Mouse (Mus musculus) liver, embryonic 11.5 days (tissue): Measurements from ENCODE around the gene BC004004. TPM values are rescaled to one million over a fixed set of nuclear protein-coding genes. Genes with fewer than 3 reads are reported as not detected.
A peak's percentile ranks its signal among the peaks of the same experiment; 100 is the strongest.

Source experiments
- ATAC-seq: fragments of 200-750 bp; cut with Nextera tagmentation; replicated peaks from 2 replicates; pipeline ENCODE4 v1.8.0; 2017; ENCODE audit warnings: moderate number of reproducible peaks, mild to moderate bottlenecking, moderate TSS enrichment, moderate library complexity; ENCODE audit not compliant: low FRiP score
- DNase-seq: peaks from one replicate; pipeline ENCODE4 v3.0.0-alpha.2; 2017; ENCODE audit warnings: low spot score
- H3K27ac ChIP-seq: fragments of 300-500 bp; sonication (generic); 2 replicates; pipeline ENCODE4 v1.5.1; 2014; ENCODE audit warnings: mild to moderate bottlenecking, low read depth, low read length, control low read depth
- H3K27me3 ChIP-seq: fragments of 300-500 bp; sonication (generic); replicated peaks from 2 replicates; pipeline ENCODE4 v1.6.1; 2014; ENCODE audit warnings: low read length, mixed read lengths; ENCODE audit not compliant: control insufficient read depth, insufficient read depth
- H3K36me3 ChIP-seq: fragments of 300-500 bp; sonication (generic); 2 replicates; pipeline ENCODE4 v1.6.1; 2014; ENCODE audit warnings: mild to moderate bottlenecking, low read length, moderate library complexity, mixed read lengths; ENCODE audit not compliant: control insufficient read depth, insufficient read depth
- H3K4me1 ChIP-seq: fragments of 300-500 bp; sonication (generic); replicated peaks from 2 replicates; pipeline ENCODE4 v1.6.1; 2014; ENCODE audit warnings: low read length, mixed read lengths; ENCODE audit not compliant: control insufficient read depth, insufficient read depth
- H3K4me2 ChIP-seq: fragments of 300-500 bp; sonication (generic); 2 replicates; pipeline ENCODE4 v1.6.1; 2014; ENCODE audit warnings: mild to moderate bottlenecking, control low read depth, moderate library complexity
- H3K4me3 ChIP-seq: fragments of 300-500 bp; sonication (generic); 2 replicates; pipeline ENCODE4 v1.5.1; 2014; ENCODE audit warnings: low read depth, low read length, control low read depth
- H3K9ac ChIP-seq: fragments of 300-500 bp; sonication (generic); 2 replicates; pipeline ENCODE4 v1.6.1; 2014; ENCODE audit warnings: low read depth, low read length, control low read depth
- H3K9me3 ChIP-seq: fragments of 300-500 bp; sonication (generic); 2 replicates; pipeline ENCODE4 v1.6.1; 2016; ENCODE audit warnings: low read length, inconsistent platforms, mixed read lengths; ENCODE audit not compliant: control insufficient read depth
- WGBS: fragments of 180-500 bp; shearing (Covaris S2); extraction: QIAGEN DNeasy Blood & Tissue Kit; methylation state at CpG from one replicate; pipeline ENCODE4 v1.1.7; 2014; 5-methylcytosine and 5-hydroxymethylcytosine counted together
- polyA plus RNA-seq: library from polyadenylated mRNA; unstranded; fragments of >200 nt; fragmentation: Nextera tagmentation; extraction: Ambion mirVana; gene quantifications from 2 replicates; pipeline ENCODE4 v1.2.1, GENCODE M21; 2014

The BC004004 gene
- polyA plus RNA-seq, 1 experiment from 2014 or later = 70.9 TPM

DNA sequence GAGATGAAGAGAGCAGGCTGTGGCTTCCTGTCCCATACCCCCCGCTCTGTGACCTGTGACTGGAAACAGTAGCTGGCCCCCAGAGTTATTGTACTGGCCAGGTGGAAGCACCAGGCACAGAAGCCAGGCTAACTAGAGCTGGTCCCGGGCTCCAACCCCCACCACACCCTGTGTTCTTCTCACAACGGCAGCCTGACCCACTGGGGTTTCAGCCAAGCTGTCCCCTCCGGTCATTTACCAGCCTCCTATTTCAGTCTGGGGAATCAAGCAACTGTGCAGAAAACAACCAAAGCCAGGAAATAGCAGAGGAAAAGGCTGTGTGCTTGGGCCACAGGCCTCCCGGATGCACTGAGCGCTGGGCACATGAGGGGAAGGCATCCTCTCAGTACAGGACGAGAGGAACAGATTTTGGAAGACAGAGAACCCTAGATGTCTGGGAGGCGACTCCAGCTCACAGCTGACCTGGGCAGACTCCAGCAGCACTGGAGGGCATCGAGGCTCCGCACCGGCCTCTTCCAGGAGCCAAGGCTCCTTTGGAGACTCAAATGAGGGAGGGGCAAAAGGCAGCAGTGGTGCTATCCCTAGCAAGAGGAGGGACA lies 70.7 kb downstream of the BC004004 start:
- peak overlapping the region; percentile 45; the same call in 1 of the 2 replicates for H3K27ac ChIP-seq
- no peak for DNase-seq
- H3K9me3 ChIP-seq = no peaks in the 10 kb centered on the region
- H3K4me3 ChIP-seq = no peak overlapping the region
- no peaks in the 10 kb centered on the region for H3K27me3 ChIP-seq
- H3K9ac ChIP-seq = no peak overlapping the region
- 86% methylated on average over 11 of the region's 11 CpGs for WGBS
- no peak overlapping the region for H3K4me2 ChIP-seq
- peaks cover 26% of the 10 kb centered on the region for H3K4me1 ChIP-seq
- ATAC-seq = no peak
- H3K36me3 ChIP-seq = peaks cover 36% of the 10 kb centered on the region; the same call in 1 of the 2 replicates

DNA sequence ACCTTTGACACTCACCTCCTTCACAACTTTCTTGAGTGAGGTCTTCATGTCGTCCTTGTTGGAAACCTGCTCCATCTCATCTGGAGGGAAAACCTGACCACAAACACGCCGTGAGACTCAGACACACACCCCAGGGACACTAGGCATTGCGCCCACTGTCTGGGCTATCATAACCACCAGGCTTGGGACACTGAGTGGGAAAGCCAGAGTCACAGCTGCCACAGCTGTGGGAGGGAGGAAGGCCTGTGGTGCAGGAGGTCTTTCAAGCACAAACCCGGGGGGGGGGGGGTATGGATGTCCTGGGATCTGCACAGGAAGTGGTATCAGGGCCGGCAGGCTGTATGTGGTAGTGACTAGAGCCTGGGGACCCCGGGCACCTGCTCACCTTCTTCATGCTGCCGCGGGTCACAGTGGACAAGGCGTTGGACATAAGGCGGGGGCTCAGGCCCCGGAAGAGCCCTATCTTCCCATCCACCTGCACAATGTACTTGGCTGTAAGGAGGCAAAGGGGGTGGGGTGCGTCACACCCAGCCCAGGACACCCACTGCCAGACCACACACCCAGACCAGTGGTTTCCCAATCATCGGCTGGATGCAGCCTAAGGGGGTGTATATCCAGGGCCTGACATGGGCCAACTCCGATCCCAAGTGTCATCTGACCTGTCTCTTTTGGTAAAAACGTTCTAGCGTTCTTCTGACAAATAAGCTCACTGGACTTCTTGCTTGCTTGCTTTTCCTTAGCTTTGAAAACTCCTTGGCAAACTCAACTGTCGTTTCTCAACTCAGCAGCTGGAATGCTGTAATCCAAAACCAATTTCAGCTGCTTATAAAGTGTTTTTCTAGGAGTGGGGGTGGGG lies 72.0 kb downstream of the BC004004 start:
- 80% methylated on average over 18 of the region's 18 CpGs for WGBS
- DNase-seq = no peak

GRCm38 (mm10) chr17:29341591-29342003 lies 73.0 kb downstream of the BC004004 start:
- H3K4me2 ChIP-seq = peak overlapping the region; percentile 46
- H3K27ac ChIP-seq = peak overlapping the region; percentile 78
- H3K4me1 ChIP-seq = peaks cover 39% of the 10 kb centered on the region
- peak overlapping the region; percentile 37 for H3K9ac ChIP-seq
- H3K4me3 ChIP-seq = peak overlapping the region; percentile 17; the same call in 1 of the 2 replicates
- WGBS = 33% methylated on average over 9 of the region's 9 CpGs
- no peaks in the 10 kb centered on the region for H3K9me3 ChIP-seq
- no peaks in the 10 kb centered on the region for H3K27me3 ChIP-seq
- peaks cover 26% of the 10 kb centered on the region; the same call in 1 of the 2 replicates for H3K36me3 ChIP-seq
- DNase-seq (no peak), ATAC-seq (peak; percentile 24; the same call in 1 of the 2 replicates)

More for the DNA sequence above, 72.0 kb downstream of the BC004004 start:
- Histone ChIP-seq H3K4me3 (no peak overlapping the region), H3K27me3 (no peaks in the 10 kb centered on the region), H3K4me1 (peaks cover 30% of the 10 kb centered on the region), H3K27ac (no peak overlapping the region), H3K4me2 (no peak overlapping the region), H3K36me3 (peaks cover 30% of the 10 kb centered on the region; the same call in 1 of the 2 replicates), H3K9me3 (no peaks in the 10 kb centered on the region), H3K9ac (no peak overlapping the region)
- ATAC-seq = no peak

DNA sequence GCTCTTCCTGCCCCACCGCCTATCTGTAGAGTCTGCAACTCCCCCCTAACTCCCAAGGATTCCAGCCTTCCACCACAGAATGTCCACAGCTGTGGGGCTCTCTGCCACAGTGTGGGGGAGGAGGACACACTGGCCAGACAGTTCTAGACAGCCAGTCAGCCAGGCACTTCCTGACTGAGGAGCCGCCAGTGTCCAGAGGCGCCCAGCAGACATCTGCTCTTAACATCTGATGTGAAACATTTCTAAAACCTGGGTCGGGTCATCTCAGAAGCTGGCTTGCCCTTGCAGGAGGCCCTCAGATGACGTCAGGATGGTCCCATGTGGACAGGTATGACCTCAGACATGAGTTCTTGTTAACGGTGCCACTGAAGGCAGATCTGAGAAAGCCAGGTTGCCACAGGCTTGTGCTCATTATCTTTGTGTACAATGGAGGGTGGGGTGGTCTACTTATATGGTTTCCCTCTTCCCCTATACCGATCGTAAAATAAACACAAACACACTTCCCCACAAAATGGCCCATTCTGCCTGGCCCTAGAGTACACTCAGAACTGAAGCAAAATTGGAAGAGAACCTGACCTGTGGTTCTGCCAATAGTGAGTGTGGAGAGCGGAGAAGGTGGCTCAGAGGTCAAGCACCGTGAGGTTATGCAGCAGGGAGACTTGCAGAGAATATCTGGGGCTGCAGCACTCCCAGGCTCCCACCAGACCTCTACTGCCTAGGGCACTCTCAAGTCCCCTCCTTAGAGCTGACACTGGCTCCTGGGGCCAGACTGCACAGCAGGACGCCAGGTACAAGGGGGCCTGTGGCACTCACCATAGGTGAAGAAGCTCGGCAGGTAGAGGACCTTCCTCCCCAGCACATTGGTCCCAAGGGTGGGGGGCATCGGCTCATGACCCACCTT lies 73.7 kb downstream of the BC004004 start:
- Histone ChIP-seq H3K27ac (peak overlapping the region; percentile 78), H3K27me3 (no peaks in the 10 kb centered on the region), H3K4me3 (no peak overlapping the region; the same call in 1 of the 2 replicates), H3K4me2 (peak overlapping the region; percentile 46), H3K9ac (peak overlapping the region; percentile 37), H3K9me3 (no peaks in the 10 kb centered on the region), H3K4me1 (peaks cover 41% of the 10 kb centered on the region), H3K36me3 (peaks cover 23% of the 10 kb centered on the region; the same call in 1 of the 2 replicates)
- WGBS = 38% methylated on average over 13 of the region's 13 CpGs
- ATAC-seq (peak; percentile 61), DNase-seq (no peak)

DNA sequence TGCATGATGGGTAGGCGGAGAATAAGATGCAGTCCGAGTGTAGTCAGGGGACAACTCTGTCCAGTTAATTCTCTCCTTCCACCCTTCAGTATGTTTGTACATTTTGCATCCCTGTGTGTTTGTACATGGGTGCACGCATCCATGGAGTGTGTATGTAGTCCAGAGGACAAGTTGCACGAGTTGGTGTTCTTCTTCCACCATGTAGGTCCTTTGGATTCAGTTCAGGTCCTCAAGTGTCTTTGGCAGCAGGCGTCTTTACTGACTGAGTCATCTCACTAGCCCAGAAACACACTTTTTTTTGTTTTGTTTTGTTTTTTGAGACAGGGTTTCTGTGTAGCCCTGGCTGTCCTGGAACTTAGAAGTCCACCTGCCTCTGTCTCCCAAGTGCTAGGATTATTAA lies 74.7 kb downstream of the BC004004 start:
- H3K4me2 ChIP-seq = no peak overlapping the region
- no peak overlapping the region for H3K9ac ChIP-seq
- no peak overlapping the region for H3K27ac ChIP-seq
- peaks cover 43% of the 10 kb centered on the region for H3K4me1 ChIP-seq
- no peak for ATAC-seq
- H3K27me3 ChIP-seq = no peaks in the 10 kb centered on the region
- H3K9me3 ChIP-seq = no peaks in the 10 kb centered on the region
- peaks cover 20% of the 10 kb centered on the region; the same call in 1 of the 2 replicates for H3K36me3 ChIP-seq
- no peak for DNase-seq
- no peak overlapping the region for H3K4me3 ChIP-seq
- 91% methylated on average over 5 of the region's 5 CpGs for WGBS

DNA sequence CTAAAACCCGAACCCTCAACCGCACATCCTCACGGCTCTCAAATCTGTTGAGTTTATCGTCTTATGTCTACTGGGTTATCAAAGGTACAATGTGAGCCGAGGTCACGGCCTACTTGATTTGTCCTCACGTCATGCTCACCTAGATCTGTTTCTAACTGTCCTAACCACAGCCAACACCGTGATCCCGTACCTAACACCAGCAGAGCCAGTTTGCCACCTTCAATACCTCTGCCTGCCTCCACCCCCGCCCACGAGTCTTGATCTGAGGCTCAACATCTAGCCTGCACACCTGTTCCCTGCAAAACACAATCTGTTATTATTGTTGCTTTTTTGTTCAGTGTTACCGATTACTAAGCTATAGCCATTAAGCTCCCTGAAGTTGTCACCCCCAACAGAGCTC lies 76.7 kb downstream of the BC004004 start:
- H3K27ac ChIP-seq = no peak overlapping the region
- 84% methylated on average over 12 of the region's 12 CpGs for WGBS
- no peak overlapping the region for H3K4me2 ChIP-seq
- H3K4me1 ChIP-seq = peaks cover 47% of the 10 kb centered on the region
- DNase-seq (no peak), ATAC-seq (no peak)
- H3K27me3 ChIP-seq = no peaks in the 10 kb centered on the region
- H3K36me3 ChIP-seq = peaks cover 6% of the 10 kb centered on the region; the same call in 1 of the 2 replicates
- no peak overlapping the region for H3K4me3 ChIP-seq
- no peak overlapping the region for H3K9ac ChIP-seq
- no peaks in the 10 kb centered on the region for H3K9me3 ChIP-seq

GRCm38 (mm10) chr17:29346496-29347125 lies 78.0 kb downstream of the BC004004 start:
- no peak for ATAC-seq
- Histone ChIP-seq H3K9me3 (no peaks in the 10 kb centered on the region), H3K27me3 (no peaks in the 10 kb centered on the region), H3K4me2 (peak overlapping the region; percentile 94), H3K9ac (peak overlapping the region; percentile 95), H3K27ac (peak overlapping the region; percentile 66; the same call in 1 of the 2 replicates), H3K36me3 (peaks cover 4% of the 10 kb centered on the region; the same call in 1 of the 2 replicates), H3K4me1 (peaks cover 39% of the 10 kb centered on the region), H3K4me3 (peak overlapping the region; percentile 98)
- no peak for DNase-seq
- 9% methylated on average over 11 of the region's 11 CpGs for WGBS
